Mouse (Mus musculus) G1E (cell line): ENCODE measurements at regions not wholly inside any gene's neighbourhood (a gene's known extent, or its start where the extent isn't known, plus 50 kb on each side); places are given as distances from the start of the nearest gene placed in this dataset.

Experiments
- CTCF ChIP-seq: IDR thresholded peaks from 2 replicates; pipeline ENCODE4 v1.5.1; 2012; ENCODE audit warnings: low read depth, low read length, inconsistent platforms, mixed read lengths
- GATA1 ChIP-seq: IDR thresholded peaks from 2 replicates; pipeline ENCODE4 v1.6.1; 2012; ENCODE audit warnings: borderline replicate concordance, low read length, inconsistent platforms, mixed read lengths
- TAL1 ChIP-seq: conservative IDR thresholded peaks from 2 replicates; pipeline ENCODE4 v1.6.1; 2012; ENCODE audit warnings: low read depth, low read length, inconsistent platforms, mixed read lengths

DNA sequence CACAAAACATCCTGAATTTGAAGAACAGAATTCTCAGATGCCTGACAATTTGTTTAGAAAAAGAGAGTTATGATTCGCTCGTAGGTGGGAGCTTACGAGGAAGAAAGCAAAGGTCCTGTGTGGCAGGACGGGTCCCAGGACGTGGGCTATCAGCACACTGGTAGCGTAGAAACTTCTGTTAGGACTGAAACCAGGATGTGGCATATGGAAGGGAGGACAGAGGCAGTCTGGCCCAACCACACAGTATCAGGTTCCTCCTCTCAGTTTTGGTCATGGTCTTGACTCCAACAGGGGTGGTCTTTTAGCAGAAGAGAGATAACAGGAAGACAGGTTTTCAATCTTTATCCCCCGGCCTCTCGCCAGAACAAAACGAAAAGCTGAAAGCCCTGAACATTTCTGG lies 130.1 kb downstream of the Gxylt1 start:
- no peak for TF ChIP-seq GATA1
- TF ChIP-seq CTCF = no peak
- TF ChIP-seq TAL1 = no peak
